ENCODE assay signal across 13 mouse cellular contexts in the genomic region with DNA sequence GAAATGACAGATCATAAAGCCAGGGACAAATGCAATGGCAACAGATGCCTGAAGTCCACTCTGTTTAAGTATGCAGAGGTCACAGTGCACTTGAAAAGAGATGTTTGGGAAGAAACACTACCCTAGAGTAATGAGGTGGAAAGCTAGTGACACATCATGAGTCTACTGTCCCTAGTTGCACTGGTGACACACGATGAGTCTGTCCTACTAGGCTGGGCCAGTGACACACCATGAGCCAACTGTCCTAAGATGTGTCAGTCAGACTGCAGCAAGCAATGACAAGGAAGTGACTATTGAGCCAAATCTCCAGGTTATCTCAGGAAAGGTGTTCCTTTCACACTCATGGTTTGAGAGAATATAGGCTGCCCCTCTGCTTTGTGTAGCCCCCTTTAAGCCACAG. TPM values are rescaled to one million over a fixed set of nuclear protein-coding genes. Genes with fewer than 3 reads are reported as not detected.
"Had no signal": no experiment of that assay in that cellular context is flagged by ENCODE, and none has a peak within 500 bp of the region (broad histone marks: within the 10 kb centered on the region; RNA-seq: fewer than 3 reads in every experiment).

No protein-coding gene starts in this region.

- H3K9me3 ChIP-seq: limb, embryonic 10.5 days; liver, embryonic 15.5 days; lung, embryonic 15.5 days; midbrain, embryonic 15.5 days; neural tube, embryonic 12.5 days had no signal

- H3K27me3 ChIP-seq: lung, embryonic 15.5 days; midbrain, embryonic 15.5 days; neural tube, embryonic 12.5 days had no signal

- H3K36me3 ChIP-seq: midbrain, embryonic 15.5 days had no signal

- H3K4me3 ChIP-seq: left cerebral cortex, adult 2 months; limb, embryonic 10.5 days; liver, embryonic 15.5 days; lung, embryonic 15.5 days; midbrain, embryonic 15.5 days; neural tube, embryonic 12.5 days had no signal

- H3K4me1 ChIP-seq: liver, embryonic 15.5 days; midbrain, embryonic 15.5 days had no signal

- ATAC-seq: midbrain, embryonic 15.5 days had no signal

- DNase-seq: kidney, postnatal 25 days; lung, postnatal 14 days; thymus, postnatal 4 days had no signal

RNA-seq across cellular contexts. Expression of gene Ppp1r32, which starts 12.9 kb away (rescaled TPM):
- total RNA-seq: megakaryocyte progenitor cell, adult 5-6 weeks had no signal
- polyA plus RNA-seq: kidney, embryonic 16.5 days; limb, embryonic 10.5 days; liver, embryonic 15.5 days; neural tube, embryonic 12.5 days had no signal

RNA-seq across cellular contexts. Expression of gene Lrrc10b, which starts 38.4 kb away (rescaled TPM):
- total RNA-seq: megakaryocyte progenitor cell, adult 5-6 weeks; monocyte, adult 5-6 weeks had no signal
- polyA plus RNA-seq: liver, embryonic 11.5 days had no signal
